Mouse (Mus musculus) megakaryocyte, embryonic 14.5 days (primary cell): Measurements from ENCODE around the gene Gm7138. TPM values are rescaled to one million over a fixed set of nuclear protein-coding genes. Genes with fewer than 3 reads are reported as not detected.
"Not testable (repeated sequence)": the region's sequence is repeated elsewhere in the genome, so short reads cannot be mapped to it uniquely, and the experiment has no call there.

Source experiments
- H3K27me3 ChIP-seq: replicated peaks from 2 replicates; pipeline ENCODE3; 2012; ENCODE audit warnings: inconsistent platforms
- H3K36me3 ChIP-seq: replicated peaks from 2 replicates; pipeline ENCODE3; 2012; ENCODE audit warnings: low read length, inconsistent platforms, mixed read lengths
- H3K4me1 ChIP-seq: 2 replicates; pipeline ENCODE4 v1.6.1; 2012; ENCODE audit warnings: inconsistent platforms
- H3K4me3 ChIP-seq: replicated peaks from 2 replicates; pipeline ENCODE3; 2012; ENCODE audit warnings: moderate library complexity, mild to moderate bottlenecking, inconsistent platforms
- H3K9me3 ChIP-seq: 2 replicates; pipeline ENCODE4 v1.6.1; 2012; ENCODE audit warnings: inconsistent platforms
- FLI1 ChIP-seq: IDR thresholded peaks from 2 replicates; pipeline ENCODE4 v1.6.1; 2012; ENCODE audit warnings: low read length, inconsistent platforms, mixed read lengths
- GATA1 ChIP-seq: IDR thresholded peaks from 3 replicates; pipeline ENCODE4 v1.6.1; 2012; ENCODE audit warnings: mixed read lengths, low read length, inconsistent platforms, borderline replicate concordance
- polyA plus RNA-seq: library from polyadenylated mRNA; stranded (reverse); fragments of >175 nt; gene quantifications from 2 replicates; pipeline ENCODE4 v1.2.3, GENCODE M21; 2012; ENCODE audit warnings: low replicate concordance; ENCODE audit not compliant: insufficient read depth

Gm7138 gene
- polyA plus RNA-seq, 1 experiment = not detected

DNA sequence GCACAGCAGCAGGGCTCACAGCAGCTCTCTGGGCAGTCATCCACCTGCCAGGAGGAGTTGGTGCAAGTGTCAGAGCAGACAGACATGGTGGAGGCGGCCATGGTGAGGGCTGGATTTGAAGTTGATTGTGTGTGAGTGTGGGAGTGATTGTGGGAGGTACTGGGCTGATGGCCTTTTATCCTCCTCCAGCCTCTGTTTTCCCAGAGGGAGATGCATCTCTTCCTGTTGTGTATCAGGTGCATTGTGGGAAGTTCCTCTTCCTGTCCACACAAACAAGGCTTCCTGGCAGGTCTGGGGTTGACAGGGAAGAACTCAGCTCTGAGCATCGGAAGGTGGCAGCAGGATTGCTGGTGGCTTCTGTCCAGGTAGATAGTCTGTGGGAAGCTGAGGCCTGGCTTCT is 18.2 kb upstream of the Gm7138 start, which contains the start of gene Gm9639:
Gm9639 (minus strand) TSS at position 101 of the 400 bp plus-strand sequence.
- no peaks in the 10 kb centered on the region for H3K9me3 ChIP-seq
- peaks cover 34% of the 10 kb centered on the region for H3K4me1 ChIP-seq
- TF ChIP-seq GATA1 (no peak), FLI1 (no peak)
- H3K4me3 ChIP-seq = no peak within 1 kb of the TSS
- H3K36me3 ChIP-seq = no peaks in the 10 kb centered on the region
- H3K27me3 ChIP-seq = peaks cover 33% of the 10 kb centered on the region

DNA sequence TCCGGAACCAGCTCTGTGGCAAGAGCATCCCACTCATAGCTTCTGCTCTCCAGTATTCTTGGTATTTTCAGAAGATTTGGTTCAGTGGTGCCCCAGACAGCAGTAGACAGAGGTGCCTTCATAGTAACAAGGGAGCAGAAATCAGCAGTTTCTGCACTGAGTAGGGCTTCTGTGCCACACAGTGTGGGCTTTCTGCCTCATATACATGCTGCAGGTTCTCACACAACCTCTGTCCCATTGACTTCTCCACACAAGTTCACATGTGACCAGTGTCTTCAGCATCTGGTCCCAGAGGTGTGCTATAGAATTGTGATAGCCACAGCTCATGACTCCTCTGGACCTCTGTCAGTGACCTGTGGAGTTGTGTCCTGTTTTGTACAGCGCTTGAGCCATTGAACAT is 11.9 kb upstream of the Gm7138 start:
- no peak overlapping the region for H3K4me3 ChIP-seq
- no peaks in the 10 kb centered on the region for H3K4me1 ChIP-seq
- H3K36me3 ChIP-seq = no peaks in the 10 kb centered on the region
- TF ChIP-seq GATA1 = no peak
- H3K27me3 ChIP-seq = peaks cover 9% of the 10 kb centered on the region
- H3K9me3 ChIP-seq = no peaks in the 10 kb centered on the region

DNA sequence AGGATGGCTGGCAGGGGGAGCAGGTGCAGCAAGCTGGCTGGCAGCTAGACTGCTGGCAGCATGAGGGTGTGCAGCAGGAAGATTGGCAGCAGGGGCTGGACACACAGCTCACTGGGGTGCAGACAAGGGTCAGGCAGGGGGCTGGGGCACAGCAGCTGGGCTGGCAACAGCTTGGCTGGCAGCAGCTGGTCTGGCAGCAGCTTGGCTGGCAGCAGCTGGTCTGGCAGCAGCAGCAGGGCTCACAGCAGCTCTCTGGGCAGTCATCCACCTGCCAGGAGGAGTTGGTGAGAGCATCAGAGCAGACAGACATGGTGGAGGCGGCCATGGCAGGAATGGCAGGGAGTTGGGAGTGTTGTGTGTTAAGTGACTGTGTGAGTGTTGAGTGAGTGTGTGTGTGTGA is 11.1 kb upstream of the Gm7138 start, which contains the start of gene Gm7137:
Gm7137 (minus strand) TSS at position 325 of the 400 bp plus-strand sequence.
- H3K4me1 ChIP-seq, H3K9me3 ChIP-seq, H3K4me3 ChIP-seq, H3K36me3 ChIP-seq, H3K27me3 ChIP-seq: not testable (repeated sequence)

DNA sequence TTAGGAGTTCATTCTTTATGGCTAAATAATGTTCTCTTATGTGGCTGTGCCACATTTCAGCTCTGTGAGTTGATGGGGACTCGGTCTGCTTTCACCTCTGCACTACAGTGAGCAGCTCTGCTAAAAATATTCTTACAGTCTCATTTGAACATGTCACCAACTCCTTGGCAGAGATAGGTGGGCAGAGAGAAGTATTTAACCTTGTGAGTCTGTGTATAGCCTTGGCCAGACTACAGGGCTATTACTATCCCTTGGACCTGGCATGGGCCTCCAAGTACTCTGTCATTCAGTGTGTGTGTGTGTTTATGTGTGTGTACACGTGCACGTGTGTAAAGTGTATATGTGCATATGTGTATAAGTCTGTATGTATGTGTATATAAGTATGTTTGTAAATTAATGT is 6.7 kb upstream of the Gm7138 start:
- not testable (repeated sequence) for H3K4me3 ChIP-seq, H3K36me3 ChIP-seq, H3K27me3 ChIP-seq, H3K9me3 ChIP-seq, H3K4me1 ChIP-seq

DNA sequence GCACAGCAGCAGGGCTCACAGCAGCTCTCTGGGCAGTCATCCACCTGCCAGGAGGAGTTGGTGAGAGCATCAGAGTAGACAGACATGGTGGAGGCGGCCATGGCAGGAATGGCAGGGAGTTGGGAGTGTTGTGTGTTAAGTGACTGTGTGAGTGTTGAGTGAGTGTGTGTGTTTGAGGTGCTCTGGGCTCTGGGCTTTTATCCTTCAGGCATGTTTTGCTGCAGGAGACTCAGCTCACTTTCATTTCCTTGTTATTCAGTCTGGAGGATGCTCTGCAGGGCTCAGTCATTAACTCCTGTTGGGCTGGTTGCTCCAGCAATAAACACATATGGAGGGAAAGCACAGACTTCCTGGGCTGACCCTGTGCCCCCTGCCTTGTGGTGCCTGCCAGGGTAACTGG is 5.7 kb upstream of the Gm7138 start, which contains the start of gene Gm3250:
Gm3250 (minus strand) TSS at position 101 of the 400 bp plus-strand sequence.
- H3K36me3 ChIP-seq, H3K27me3 ChIP-seq, H3K9me3 ChIP-seq, H3K4me1 ChIP-seq, H3K4me3 ChIP-seq: not testable (repeated sequence)

DNA sequence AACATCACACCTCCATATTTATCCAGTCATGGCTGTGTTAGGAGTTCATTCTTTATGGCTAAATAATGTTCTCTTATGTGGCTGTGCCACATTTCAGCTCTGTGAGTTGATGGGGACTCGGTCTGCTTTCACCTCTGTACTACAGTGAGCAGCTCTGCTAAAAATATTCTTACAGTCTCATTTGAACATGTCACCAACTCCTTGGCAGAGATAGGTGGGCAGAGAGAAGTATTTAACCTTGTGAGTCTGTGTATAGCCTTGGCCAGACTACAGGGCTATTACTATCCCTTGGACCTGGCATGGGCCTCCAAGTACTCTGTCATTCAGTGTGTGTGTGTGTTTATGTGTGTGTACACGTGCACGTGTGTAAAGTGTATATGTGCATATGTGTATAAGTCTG is 4.6 kb downstream of the Gm7138 start:
- not testable (repeated sequence) for H3K4me3 ChIP-seq, H3K9me3 ChIP-seq, H3K4me1 ChIP-seq, H3K36me3 ChIP-seq, H3K27me3 ChIP-seq

DNA sequence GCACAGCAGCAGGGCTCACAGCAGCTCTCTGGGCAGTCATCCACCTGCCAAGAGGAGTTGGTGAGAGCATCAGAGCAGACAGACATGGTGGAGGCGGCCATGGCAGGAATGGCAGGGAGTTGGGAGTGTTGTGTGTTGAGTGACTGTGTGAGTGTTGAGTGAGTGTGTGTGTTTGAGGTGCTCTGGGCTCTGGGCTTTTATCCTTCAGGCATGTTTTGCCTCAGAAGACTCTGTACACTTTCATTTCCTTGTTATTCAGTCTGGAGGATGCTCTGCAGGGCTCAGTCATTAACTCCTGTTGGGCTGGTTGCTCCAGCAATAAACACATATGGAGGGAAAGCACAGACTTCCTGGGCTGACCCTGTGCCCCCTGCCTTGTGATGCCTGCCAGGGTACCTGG is 5.5 kb downstream of the Gm7138 start, which contains the start of gene Gm3238:
Gm3238 (minus strand) TSS at position 101 of the 400 bp plus-strand sequence.
- H3K4me3 ChIP-seq, H3K27me3 ChIP-seq, H3K9me3 ChIP-seq, H3K36me3 ChIP-seq, H3K4me1 ChIP-seq: not testable (repeated sequence)

DNA sequence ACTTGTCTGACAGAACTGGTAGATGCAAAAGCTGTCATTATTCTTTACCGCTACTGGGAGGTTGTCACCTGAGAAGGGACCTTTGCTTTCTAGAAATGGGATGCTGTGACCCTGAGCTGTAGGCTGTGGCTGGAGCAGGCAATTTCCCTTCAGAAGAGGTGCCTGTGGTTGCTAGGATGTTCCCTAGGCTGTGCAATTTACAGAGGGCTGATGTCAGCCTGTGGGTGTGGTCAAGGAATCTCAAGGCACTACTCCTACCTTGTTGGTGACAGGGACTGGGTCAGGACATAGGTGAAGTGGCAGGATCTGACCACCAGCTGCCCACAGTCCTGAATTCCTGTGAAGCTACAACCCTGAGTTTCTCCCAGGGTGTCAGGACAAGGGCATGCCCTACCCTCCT is 7.0 kb downstream of the Gm7138 start:
- Histone ChIP-seq H3K9me3 (no peaks in the 10 kb centered on the region), H3K4me3 (no peak overlapping the region), H3K36me3 (no peaks in the 10 kb centered on the region), H3K4me1 (no peaks in the 10 kb centered on the region), H3K27me3 (peaks cover 8% of the 10 kb centered on the region)
- TF ChIP-seq GATA1 (no peak), FLI1 (no peak)

DNA sequence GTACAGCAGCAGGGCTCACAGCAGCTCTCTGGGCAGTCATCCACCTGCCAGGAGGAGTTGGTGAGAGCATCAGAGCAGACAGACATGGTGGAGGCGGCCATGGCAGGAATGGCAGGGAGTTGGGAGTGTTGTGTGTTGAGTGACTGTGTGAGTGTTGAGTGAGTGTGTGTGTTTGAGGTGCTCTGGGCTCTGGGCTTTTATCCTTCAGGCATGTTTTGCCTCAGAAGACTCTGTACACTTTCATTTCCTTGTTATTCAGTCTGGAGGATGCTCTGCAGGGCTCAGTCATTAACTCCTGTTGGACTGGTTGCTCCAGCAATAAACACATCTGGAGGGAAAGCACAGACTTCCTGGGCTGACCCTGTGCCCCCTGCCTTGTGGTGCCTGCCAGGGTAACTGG is 17.2 kb downstream of the Gm7138 start, which contains the start of gene Gm3233:
Gm3233 (minus strand) TSS at position 101 of the 400 bp plus-strand sequence.
- peaks cover 11% of the 10 kb centered on the region for H3K27me3 ChIP-seq
- H3K4me3 ChIP-seq, H3K4me1 ChIP-seq, H3K36me3 ChIP-seq, H3K9me3 ChIP-seq: not testable (repeated sequence)

DNA sequence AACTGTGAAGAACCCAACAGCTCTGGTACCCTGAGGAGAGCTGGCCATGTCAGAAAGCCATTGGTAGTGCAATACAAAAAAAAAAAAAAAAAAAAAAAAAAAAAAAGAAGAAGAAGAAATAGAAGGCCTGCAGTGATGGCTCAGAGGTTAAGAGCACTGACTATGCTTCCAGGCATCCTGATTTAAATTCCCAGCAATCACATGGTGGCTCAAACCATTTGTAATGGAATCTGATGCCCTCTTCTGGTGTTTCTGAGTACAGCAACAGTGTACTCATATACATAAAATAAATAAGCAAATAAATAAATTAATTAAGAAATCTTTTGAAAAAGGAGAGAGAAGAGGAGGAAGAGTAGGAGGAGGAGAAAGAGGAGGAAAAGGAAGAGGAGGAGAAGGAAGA is 23.3 kb downstream of the Gm7138 start:
- Histone ChIP-seq H3K4me3 (no peak overlapping the region), H3K36me3 (no peaks in the 10 kb centered on the region), H3K27me3 (peaks cover 24% of the 10 kb centered on the region), H3K9me3 (peaks cover 10% of the 10 kb centered on the region), H3K4me1 (peaks cover 5% of the 10 kb centered on the region; the same call in 1 of the 2 replicates)
- TF ChIP-seq GATA1 (no peak), FLI1 (no peak)

DNA sequence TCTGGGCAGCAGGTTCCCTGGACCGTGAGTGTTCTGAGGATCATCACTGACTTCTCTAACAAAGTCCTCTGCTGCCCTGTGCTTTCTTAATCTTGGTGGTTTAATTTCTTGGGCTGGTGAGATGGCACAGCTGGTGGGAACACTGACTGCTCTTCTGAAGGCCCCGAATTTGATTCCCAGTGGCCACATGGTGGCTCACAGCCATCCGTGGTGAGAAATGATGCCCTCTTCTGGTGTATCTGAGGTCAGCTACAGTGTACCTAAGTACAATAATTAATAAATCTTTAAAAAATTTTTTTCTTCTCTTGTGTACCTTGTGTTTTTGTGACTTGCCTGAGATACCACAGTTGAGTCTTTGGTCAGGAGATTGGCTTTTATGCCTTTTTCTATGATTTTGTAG is 24.4 kb downstream of the Gm7138 start:
- H3K36me3 ChIP-seq, H3K4me3 ChIP-seq, H3K4me1 ChIP-seq: not testable (repeated sequence)
- peaks cover 25% of the 10 kb centered on the region for H3K27me3 ChIP-seq
- H3K9me3 ChIP-seq = peaks cover 21% of the 10 kb centered on the region

DNA sequence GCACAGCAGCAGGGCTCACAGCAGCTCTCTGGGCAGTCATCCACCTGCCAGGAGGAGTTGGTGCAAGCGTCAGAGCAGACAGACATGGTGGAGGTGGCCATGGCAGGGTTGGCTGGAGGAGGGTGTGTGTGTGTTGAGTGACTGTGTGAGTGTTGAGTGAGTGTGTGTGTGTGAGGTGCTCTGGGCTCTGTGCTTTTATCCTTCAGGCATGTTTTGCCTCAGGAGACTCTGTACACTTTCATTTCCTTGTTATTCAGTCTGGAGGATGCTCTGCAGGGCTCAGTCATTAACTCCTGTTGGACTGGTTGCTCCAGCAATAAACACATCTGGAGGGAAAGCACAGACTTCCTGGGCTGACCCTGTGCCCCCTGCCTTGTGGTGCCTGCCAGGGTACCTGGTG is 25.5 kb downstream of the Gm7138 start, which contains the start of gene Gm9736:
Gm9736 (minus strand) TSS at position 101 of the 400 bp plus-strand sequence.
- Histone ChIP-seq H3K27me3 (peaks cover 23% of the 10 kb centered on the region), H3K4me3 (peak within 1 kb of the TSS; percentile 50), H3K9me3 (peaks cover 29% of the 10 kb centered on the region)
- H3K4me1 ChIP-seq, H3K36me3 ChIP-seq: not testable (repeated sequence)

DNA sequence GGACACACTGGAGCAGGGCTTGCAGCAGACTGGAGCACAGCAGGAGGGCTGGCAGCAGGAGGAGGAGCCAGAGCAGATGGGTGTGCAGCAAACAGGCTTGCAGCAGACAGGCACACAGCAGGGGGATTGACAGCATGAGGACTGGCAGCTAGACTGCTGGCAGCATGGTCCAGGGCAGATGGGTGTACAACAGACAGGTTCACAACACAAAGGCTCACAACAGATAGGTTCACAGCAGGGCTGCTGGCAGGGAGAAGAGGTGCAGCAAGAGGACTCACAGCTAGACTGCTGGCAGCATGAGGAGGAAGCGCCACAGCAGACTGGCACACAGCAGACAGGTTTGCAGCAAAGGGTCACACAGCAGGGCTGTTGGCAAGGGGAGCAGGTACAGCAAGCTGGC is 26.1 kb downstream of the Gm7138 start:
- H3K36me3 ChIP-seq, H3K4me1 ChIP-seq: not testable (repeated sequence)
- Histone ChIP-seq H3K27me3 (peaks cover 28% of the 10 kb centered on the region), H3K9me3 (peaks cover 34% of the 10 kb centered on the region), H3K4me3 (peak overlapping the region; percentile 50)

DNA sequence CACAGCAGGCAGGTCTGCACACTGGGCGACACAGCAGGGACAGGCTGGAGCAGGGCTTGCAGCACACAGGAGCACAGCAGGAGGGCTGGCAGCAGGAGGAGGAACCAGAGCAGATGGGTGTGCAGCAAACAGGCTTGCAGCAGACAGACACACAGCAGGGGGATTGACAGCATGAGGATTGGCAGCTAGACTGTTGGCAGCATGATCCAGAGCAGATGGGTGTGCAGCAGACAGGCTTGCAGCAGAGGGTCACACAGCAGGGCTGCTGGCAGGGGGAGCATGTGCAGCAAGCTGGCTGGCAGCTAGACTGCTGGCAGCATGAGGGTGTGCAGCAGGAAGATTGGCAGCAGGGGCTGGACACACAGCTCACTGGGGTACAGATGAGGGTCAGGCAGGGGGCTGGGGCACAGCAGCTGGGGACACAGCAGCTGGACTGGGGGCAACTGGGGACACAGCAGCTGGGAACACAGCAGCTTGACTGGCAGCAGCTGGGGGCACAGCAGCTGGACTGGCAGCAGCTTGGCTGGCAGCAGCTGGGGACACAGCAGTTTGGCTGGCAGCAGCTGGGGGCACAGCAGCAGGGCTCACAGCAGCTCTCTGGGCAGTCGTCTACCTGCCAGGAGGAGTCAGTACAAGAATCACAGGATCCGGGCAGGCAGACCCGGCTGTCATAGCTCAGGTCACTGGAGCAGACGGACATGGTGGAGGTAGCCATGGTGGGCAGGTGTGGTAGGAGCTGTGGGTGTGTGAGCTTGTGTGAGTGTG is 34.6 kb downstream of the Gm7138 start, which contains the start of gene Gm18596:
Gm18596 (minus strand) TSS at position 715 of the 765 bp plus-strand sequence.
- not testable (repeated sequence) for H3K36me3 ChIP-seq, H3K4me3 ChIP-seq, H3K4me1 ChIP-seq
- Histone ChIP-seq H3K27me3 (peaks cover 41% of the 10 kb centered on the region), H3K9me3 (peaks cover 11% of the 10 kb centered on the region)
